Mouse (Mus musculus) cerebellum, adult 18-20 months (tissue): ENCODE measurements around the gene Gmppb.

Experiments
- DNase-seq, 2 experiments: peaks; one replicate each; pipeline ENCODE4 v3.0.0; 2021

The Gmppb gene

DNA sequence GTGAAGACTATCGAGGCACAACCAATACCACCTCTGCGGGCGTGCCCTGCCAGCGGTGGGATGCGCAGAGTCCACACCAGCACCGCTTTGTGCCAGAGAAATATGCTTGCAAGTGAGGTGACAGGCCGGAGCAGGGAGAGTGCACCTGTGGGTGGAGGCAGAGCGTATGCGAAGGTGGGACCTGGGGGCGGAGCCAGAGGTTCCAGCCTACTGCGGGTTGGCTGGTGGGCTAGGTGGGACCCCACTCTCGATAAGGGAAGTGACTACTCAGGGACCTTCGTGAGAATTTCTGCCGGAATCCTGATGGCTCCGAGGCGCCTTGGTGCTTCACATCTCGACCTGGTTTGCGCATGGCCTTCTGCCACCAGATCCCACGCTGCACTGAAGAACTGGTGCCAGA, 33.5 kb downstream of the Gmppb start:
- peak in 1 of 2 experiments; percentile 47 for DNase-seq

- DNase-seq: no peak
Measured at GRCm38 (mm10) chr9:108082988-108083431, 34.0 kb downstream of the Gmppb start, which contains the start of gene Rnf123. Gene Rnf123 (minus strand): TSS chr9:108083346.

DNA sequence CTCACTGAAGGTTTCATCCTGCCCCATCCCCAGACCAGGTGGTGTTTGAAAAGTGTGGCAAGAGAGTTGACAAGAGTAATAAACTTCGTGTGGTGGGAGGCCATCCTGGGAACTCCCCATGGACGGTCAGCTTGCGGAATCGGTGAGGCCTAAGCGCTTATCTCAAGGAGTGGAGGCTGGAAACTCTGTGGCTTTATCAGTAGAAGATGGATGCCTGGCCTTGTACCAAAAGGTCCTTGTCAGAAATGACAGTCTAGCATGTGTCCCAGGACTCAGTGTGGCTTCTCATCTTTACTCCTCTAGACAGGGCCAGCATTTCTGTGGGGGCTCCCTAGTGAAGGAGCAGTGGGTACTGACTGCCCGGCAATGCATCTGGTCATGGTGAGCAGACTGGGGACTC, 34.5 kb downstream of the Gmppb start:
- DNase-seq: no peak

GRCm38 (mm10) chr9:108085261-108085660, 36.2 kb downstream of the Gmppb start:
- DNase-seq: no peak

GRCm38 (mm10) chr9:108090611-108091120, 41.6 kb downstream of the Gmppb start:
- no peak for DNase-seq

DNA sequence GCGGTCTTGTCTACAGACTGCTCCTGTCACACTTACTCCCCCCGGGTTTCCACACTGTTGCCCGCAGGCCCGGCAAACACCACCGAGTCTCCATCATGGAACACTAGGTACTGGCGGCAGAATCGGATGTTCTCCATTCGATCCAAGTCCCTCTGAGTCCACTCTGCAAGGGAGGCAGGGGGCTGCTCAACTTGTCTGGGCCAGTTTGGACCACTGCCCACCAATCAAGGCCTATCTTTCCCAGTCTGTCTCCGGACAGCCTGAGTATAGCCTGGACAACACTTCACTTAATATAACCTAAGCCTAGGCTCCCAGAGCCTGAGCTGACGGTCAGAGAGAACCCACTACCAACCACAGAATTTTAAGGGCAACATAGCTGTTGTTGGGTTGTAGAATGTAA, 44.5 kb downstream of the Gmppb start:
- peak in 1 of 2 experiments; percentile 43 for DNase-seq

DNA sequence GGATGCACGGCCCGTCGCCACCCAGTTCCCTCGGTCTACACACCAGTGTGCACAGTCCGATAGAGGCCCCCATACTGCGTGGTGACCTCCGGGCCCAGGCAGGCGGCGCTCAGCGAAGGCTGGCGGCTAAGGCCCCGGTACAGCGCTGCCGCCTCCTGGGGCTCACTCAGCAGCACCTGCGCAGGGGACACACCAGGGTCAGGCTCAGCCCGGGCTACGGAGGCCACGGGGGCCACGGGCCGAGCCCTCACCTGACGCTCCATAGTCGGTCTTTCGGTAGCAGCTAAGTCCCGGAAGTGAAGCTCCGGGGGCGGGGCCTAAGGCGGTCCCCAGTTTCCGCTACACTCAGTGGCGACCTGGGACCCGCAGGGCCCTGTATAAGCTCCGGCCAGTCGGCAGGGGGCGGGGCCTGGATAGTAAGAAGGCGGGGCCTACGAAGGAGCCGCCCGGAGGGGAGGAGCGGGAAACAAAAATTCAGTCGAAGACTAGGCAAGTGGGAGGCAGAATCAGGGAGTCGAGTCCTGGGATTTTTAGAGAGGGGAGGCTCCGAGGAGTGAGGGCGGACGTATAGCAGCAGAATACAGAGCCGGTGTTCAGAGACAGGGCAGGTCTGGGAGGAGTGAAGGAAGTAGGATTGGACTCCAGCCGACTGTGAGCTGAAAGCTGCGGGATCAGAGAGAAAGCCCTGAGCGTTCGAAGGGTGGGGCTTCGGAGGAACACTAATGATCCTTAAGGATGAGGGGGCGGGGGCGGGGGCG, 45.3 kb downstream of the Gmppb start, which contains the start of gene Apeh:
Gene Apeh, minus strand, starts transcription at position 423 of the 758 bp plus-strand sequence.
- DNase-seq: peak; percentile 94

GRCm38 (mm10) chr9:108094998-108095411, 46.0 kb downstream of the Gmppb start:
- DNase-seq: peak in 1 of 2 experiments; percentile 57

DNA sequence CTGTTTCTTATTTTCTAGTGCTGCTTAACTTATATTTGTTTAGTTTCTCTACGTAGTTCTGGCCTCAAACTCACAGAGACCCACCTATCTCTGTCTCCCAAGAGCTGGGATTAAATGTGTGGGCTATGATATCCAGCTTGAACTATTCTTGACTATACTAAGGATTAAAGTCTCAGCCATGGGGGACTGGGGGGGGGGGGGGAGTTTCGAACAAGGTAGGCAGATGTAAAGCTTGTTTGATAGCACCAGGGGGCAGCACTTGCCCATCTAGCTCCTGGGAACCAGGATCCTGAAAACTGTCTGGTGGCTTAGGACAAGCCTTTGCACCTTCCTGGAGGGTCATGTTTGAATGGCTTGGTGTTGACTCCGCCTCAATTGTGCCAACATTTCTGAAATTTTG, 46.5 kb downstream of the Gmppb start:
- peak; percentile 75 to 84 for DNase-seq

DNA sequence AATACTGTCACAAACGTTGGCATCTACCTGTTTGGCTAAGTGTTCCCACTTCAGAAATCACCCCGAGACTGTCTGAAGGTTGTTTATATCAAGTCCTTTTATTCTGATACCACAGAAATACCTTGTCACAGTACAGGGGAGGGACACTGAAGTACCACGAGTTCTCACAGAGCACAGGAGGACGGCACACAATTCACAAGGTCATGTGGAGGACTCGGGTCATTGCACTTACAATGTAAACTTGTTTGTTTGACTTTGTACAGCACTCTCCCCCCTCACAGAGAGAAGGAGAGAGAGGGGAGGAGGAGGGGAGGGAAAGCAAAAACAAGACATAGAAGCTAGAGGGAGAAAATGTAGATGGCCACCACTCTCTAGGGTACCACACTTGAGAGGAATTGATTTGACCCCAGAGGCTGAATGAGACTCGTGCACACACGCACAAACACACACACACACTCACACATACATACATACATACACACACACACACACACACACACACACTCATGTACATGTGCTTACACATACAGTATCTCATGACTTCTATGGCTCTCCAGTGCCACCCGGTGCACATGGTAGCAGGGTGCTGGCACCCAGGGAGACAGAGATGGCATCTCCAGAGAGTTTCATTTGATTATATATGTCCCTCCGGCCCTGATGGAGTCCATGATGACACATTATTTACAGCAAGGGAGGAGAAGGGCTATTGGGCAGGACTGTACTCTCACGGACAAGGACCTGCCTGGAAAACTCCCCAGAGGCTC, 47.1 kb downstream of the Gmppb start:
- no peak for DNase-seq

- DNase-seq: peak in 1 of 2 experiments; percentile 60
Measured at GRCm38 (mm10) chr9:108099619-108100018, 50.6 kb downstream of the Gmppb start.
